Mouse (Mus musculus): ENCODE results near the gene Eva1b. TPM values are rescaled to one million over a fixed set of nuclear protein-coding genes. Genes with fewer than 3 reads are reported as not detected.

Eva1b gene
- total RNA-seq, 4 experiments from 2014 or later: 21.1 to 32.2 (median 27.0) TPM

Other genes starting within 250 kb of the Eva1b start
- 1 to 10 TPM; 1.3 to 3.6 (median 2.8) TPM for gene Csf3r, start 123.2 kb upstream of the Eva1b start, total RNA-seq (2022)
- gene Mrps15, start 100.8 kb upstream of the Eva1b start, total RNA-seq (2022): 10 to 100 TPM; 64.2 to 74.4 (median 69.4) TPM
- 10 to 100 TPM in 2 of 4 experiments, 1 to 10 TPM in 2; 7.5 to 20.9 (median 14.9) TPM for gene Oscp1, start 89.2 kb upstream of the Eva1b start, total RNA-seq (2022)
- gene Lsm10, start 51.1 kb upstream of the Eva1b start, total RNA-seq (2022): 10 to 100 TPM; 22.3 to 33.2 (median 30.7) TPM
- 10 to 100 TPM; 33.9 to 38.7 (median 37.6) TPM for gene Stk40, start 43.8 kb upstream of the Eva1b start, total RNA-seq (2022)
- 1 to 10 TPM; 2.7 to 5.0 (median 4.3) TPM for gene Sh3d21, start 15.7 kb downstream of the Eva1b start, total RNA-seq (2022)
- gene Thrap3, start 55.0 kb downstream of the Eva1b start, total RNA-seq (2022): 100 to 1,000 TPM; 203 to 250 (median 221) TPM
- gene Map7d1, start 108.6 kb downstream of the Eva1b start, total RNA-seq (2022): 10 to 100 TPM; 55.4 to 81.7 (median 66.8) TPM
- 100 to 1,000 TPM in 1 of 4 experiments, 10 to 100 TPM in 3; 94.1 to 101 (median 96.2) TPM for gene Trappc3, start 114.6 kb downstream of the Eva1b start, total RNA-seq (2022)
- gene Col8a2, start 139.0 kb downstream of the Eva1b start, total RNA-seq (2022): 1 to 10 TPM; 3.5 to 4.6 (median 4.0) TPM
- 10 to 100 TPM; 35.8 to 37.8 (median 37.2) TPM for gene Adprhl2, start 174.0 kb downstream of the Eva1b start, total RNA-seq (2022)
- gene Tekt2, start 177.9 kb downstream of the Eva1b start, total RNA-seq (2022): 1 to 10 TPM; 1.5 to 6.3 (median 5.2) TPM

All from adrenal gland, adult 8-10 months (tissue).